Mouse (Mus musculus): ENCODE data around the gene Pde4d. TPM values are rescaled to one million over a fixed set of nuclear protein-coding genes. Genes with fewer than 3 reads are reported as not detected.

Gene Pde4d
- polyA plus RNA-seq, 1 experiment from 2014 or later = 23.8 TPM

GRCm38 (mm10) chr13:109807036-109807435 lies 1357.3 kb downstream of the Pde4d start:
- H3K9me3 ChIP-seq = no peaks in the 10 kb centered on the region
- H3K27me3 ChIP-seq (replicated peaks) = no peaks in the 10 kb centered on the region
- peaks cover 18% of the 10 kb centered on the region for H3K4me1 ChIP-seq
- no peak overlapping the region for H3K4me2 ChIP-seq
- H3K4me3 ChIP-seq = no peak overlapping the region
- 87% methylated on average over 2 of the region's 2 CpGs for WGBS
- ATAC-seq (ENCODE audit: extremely low read depth, insufficient number of reproducible peaks, low FRiP score, low TSS enrichment) = no peak
- no peaks in the 10 kb centered on the region for H3K36me3 ChIP-seq
- no peak overlapping the region for H3K27ac ChIP-seq (replicated peaks)
- no peak overlapping the region for H3K9ac ChIP-seq

- Histone ChIP-seq H3K4me3 (no peak overlapping the region), H3K27me3 (replicated peaks) (no peaks in the 10 kb centered on the region), H3K9ac (no peak overlapping the region), H3K36me3 (no peaks in the 10 kb centered on the region), H3K4me1 (peaks cover 19% of the 10 kb centered on the region), H3K4me2 (no peak overlapping the region), H3K27ac (replicated peaks) (no peak overlapping the region), H3K9me3 (no peaks in the 10 kb centered on the region)
- ATAC-seq (ENCODE audit: extremely low read depth, insufficient number of reproducible peaks, low FRiP score, low TSS enrichment) = no peak
- 8% methylated on average over 3 of the region's 3 CpGs for WGBS
Measured at GRCm38 (mm10) chr13:109807446-109807845, 1357.7 kb downstream of the Pde4d start.

GRCm38 (mm10) chr13:109808039-109808438 lies 1358.3 kb downstream of the Pde4d start:
- H3K27me3 ChIP-seq (replicated peaks) = no peaks in the 10 kb centered on the region
- H3K36me3 ChIP-seq = no peaks in the 10 kb centered on the region
- H3K27ac ChIP-seq (replicated peaks) = no peak overlapping the region
- H3K9me3 ChIP-seq = no peaks in the 10 kb centered on the region
- WGBS = 77% methylated on average over 6 of the region's 6 CpGs
- H3K4me3 ChIP-seq = no peak overlapping the region
- no peak overlapping the region for H3K9ac ChIP-seq
- H3K4me1 ChIP-seq = peaks cover 20% of the 10 kb centered on the region
- H3K4me2 ChIP-seq = no peak overlapping the region
- no peak for ATAC-seq (ENCODE audit: extremely low read depth, insufficient number of reproducible peaks, low FRiP score, low TSS enrichment)

GRCm38 (mm10) chr13:109808946-109809345 lies 1359.2 kb downstream of the Pde4d start:
- Histone ChIP-seq H3K4me2 (no peak overlapping the region), H3K9ac (no peak overlapping the region), H3K9me3 (no peaks in the 10 kb centered on the region), H3K36me3 (no peaks in the 10 kb centered on the region), H3K4me1 (peaks cover 20% of the 10 kb centered on the region), H3K4me3 (no peak overlapping the region), H3K27ac (replicated peaks) (no peak overlapping the region), H3K27me3 (replicated peaks) (no peaks in the 10 kb centered on the region)
- WGBS = 83% methylated on average over 7 of the region's 7 CpGs
- ATAC-seq (ENCODE audit: extremely low read depth, insufficient number of reproducible peaks, low FRiP score, low TSS enrichment) = no peak

GRCm38 (mm10) chr13:109809646-109810045 lies 1359.9 kb downstream of the Pde4d start:
- WGBS = 68% methylated on average over 4 of the region's 4 CpGs
- no peak overlapping the region for H3K4me3 ChIP-seq

GRCm38 (mm10) chr13:109813924-109814323 lies 1364.2 kb downstream of the Pde4d start:
- no peak overlapping the region for H3K4me2 ChIP-seq
- H3K27ac ChIP-seq (replicated peaks) = no peak overlapping the region
- H3K4me3 ChIP-seq = no peak overlapping the region
- ATAC-seq (ENCODE audit: extremely low read depth, insufficient number of reproducible peaks, low FRiP score, low TSS enrichment) = no peak
- 83% methylated on average over 4 of the region's 4 CpGs for WGBS
- no peak overlapping the region for H3K9ac ChIP-seq
- no peaks in the 10 kb centered on the region for H3K27me3 ChIP-seq (replicated peaks)
- no peaks in the 10 kb centered on the region for H3K9me3 ChIP-seq
- 0 out of 2 replicates have a peak, but pooled peaks cover 4% of the 10 kb centered on the region for H3K4me1 ChIP-seq
- H3K36me3 ChIP-seq = no peaks in the 10 kb centered on the region

More at GRCm38 (mm10) chr13:109809646-109810045, 1359.9 kb downstream of the Pde4d start:
- no peaks in the 10 kb centered on the region for H3K27me3 ChIP-seq (replicated peaks)
- H3K9ac ChIP-seq = no peak overlapping the region
- H3K27ac ChIP-seq (replicated peaks) = no peak overlapping the region
- H3K36me3 ChIP-seq = no peaks in the 10 kb centered on the region
- H3K4me1 ChIP-seq = peaks cover 20% of the 10 kb centered on the region
- no peak for ATAC-seq (ENCODE audit: extremely low read depth, insufficient number of reproducible peaks, low FRiP score, low TSS enrichment)
- H3K9me3 ChIP-seq = no peaks in the 10 kb centered on the region
- H3K4me2 ChIP-seq = no peak overlapping the region

GRCm38 (mm10) chr13:109819071-109819470 lies 1369.3 kb downstream of the Pde4d start:
- no peaks in the 10 kb centered on the region for H3K9me3 ChIP-seq
- H3K36me3 ChIP-seq = no peaks in the 10 kb centered on the region
- WGBS = 70% methylated on average over 3 of the region's 3 CpGs

GRCm38 (mm10) chr13:109820141-109820540 lies 1370.4 kb downstream of the Pde4d start:
- Histone ChIP-seq H3K27ac (replicated peaks) (peak overlapping the region; percentile 42; the same call in 1 of the 2 replicates), H3K9ac (no peak overlapping the region), H3K9me3 (no peaks in the 10 kb centered on the region), H3K27me3 (replicated peaks) (no peaks in the 10 kb centered on the region), H3K4me2 (no peak overlapping the region), H3K4me3 (no peak overlapping the region), H3K36me3 (no peaks in the 10 kb centered on the region), H3K4me1 (peaks cover 49% of the 10 kb centered on the region)
- ATAC-seq (ENCODE audit: extremely low read depth, insufficient number of reproducible peaks, low FRiP score, low TSS enrichment) = no peak
- WGBS = 74% methylated on average over 3 of the region's 3 CpGs

More at GRCm38 (mm10) chr13:109819071-109819470, 1369.3 kb downstream of the Pde4d start:
- ATAC-seq (ENCODE audit: extremely low read depth, insufficient number of reproducible peaks, low FRiP score, low TSS enrichment) = no peak
- no peaks in the 10 kb centered on the region for H3K27me3 ChIP-seq (replicated peaks)
- peaks cover 39% of the 10 kb centered on the region for H3K4me1 ChIP-seq
- H3K4me2 ChIP-seq = no peak overlapping the region
- no peak overlapping the region for H3K9ac ChIP-seq
- no peak overlapping the region for H3K27ac ChIP-seq (replicated peaks)
- H3K4me3 ChIP-seq = no peak overlapping the region

- Histone ChIP-seq H3K4me3 (no peak overlapping the region), H3K27me3 (replicated peaks) (no peaks in the 10 kb centered on the region), H3K9ac (no peak overlapping the region), H3K9me3 (no peaks in the 10 kb centered on the region), H3K27ac (replicated peaks) (peak overlapping the region; percentile 97), H3K36me3 (no peaks in the 10 kb centered on the region), H3K4me2 (no peak overlapping the region), H3K4me1 (peaks cover 49% of the 10 kb centered on the region)
- WGBS = 30% methylated on average over 3 of the region's 3 CpGs
- no peak for ATAC-seq (ENCODE audit: extremely low read depth, insufficient number of reproducible peaks, low FRiP score, low TSS enrichment)
Measured at GRCm38 (mm10) chr13:109820866-109821265, 1371.1 kb downstream of the Pde4d start.

GRCm38 (mm10) chr13:109821725-109822412 lies 1372.1 kb downstream of the Pde4d start:
- peak overlapping the region; percentile 69 for H3K4me2 ChIP-seq
- H3K36me3 ChIP-seq = no peaks in the 10 kb centered on the region
- H3K27ac ChIP-seq (replicated peaks) = peak overlapping the region; percentile 97
- no peaks in the 10 kb centered on the region for H3K9me3 ChIP-seq
- ATAC-seq (ENCODE audit: extremely low read depth, insufficient number of reproducible peaks, low FRiP score, low TSS enrichment) = no peak
- H3K27me3 ChIP-seq (replicated peaks) = no peaks in the 10 kb centered on the region
- peak overlapping the region; percentile 76 for H3K9ac ChIP-seq
- H3K4me1 ChIP-seq = peaks cover 49% of the 10 kb centered on the region
- WGBS = 20% methylated on average over 8 of the region's 8 CpGs
- H3K4me3 ChIP-seq = peak overlapping the region; percentile 43

- peak overlapping the region; percentile 97 for H3K27ac ChIP-seq (replicated peaks)
- H3K4me3 ChIP-seq = peak overlapping the region; percentile 43
- H3K4me1 ChIP-seq = peaks cover 49% of the 10 kb centered on the region
- WGBS = under 1% methylated on average over 15 of the region's 15 CpGs
- ATAC-seq (ENCODE audit: extremely low read depth, insufficient number of reproducible peaks, low FRiP score, low TSS enrichment) = peak; percentile 81
- H3K27me3 ChIP-seq (replicated peaks) = no peaks in the 10 kb centered on the region
- H3K9ac ChIP-seq = peak overlapping the region; percentile 76
- H3K36me3 ChIP-seq = no peaks in the 10 kb centered on the region
- no peaks in the 10 kb centered on the region for H3K9me3 ChIP-seq
- peak overlapping the region; percentile 69 for H3K4me2 ChIP-seq
Measured at GRCm38 (mm10) chr13:109822413-109823298, 1372.9 kb downstream of the Pde4d start.
